Mouse (Mus musculus): ENCODE measurements at regions not wholly inside any gene's neighbourhood (a gene's known extent, or its start where the extent isn't known, plus 50 kb on each side); places are given as distances from the start of the nearest gene placed in this dataset.
A peak's percentile ranks its signal among the peaks of the same experiment; 100 is the strongest.

DNA sequence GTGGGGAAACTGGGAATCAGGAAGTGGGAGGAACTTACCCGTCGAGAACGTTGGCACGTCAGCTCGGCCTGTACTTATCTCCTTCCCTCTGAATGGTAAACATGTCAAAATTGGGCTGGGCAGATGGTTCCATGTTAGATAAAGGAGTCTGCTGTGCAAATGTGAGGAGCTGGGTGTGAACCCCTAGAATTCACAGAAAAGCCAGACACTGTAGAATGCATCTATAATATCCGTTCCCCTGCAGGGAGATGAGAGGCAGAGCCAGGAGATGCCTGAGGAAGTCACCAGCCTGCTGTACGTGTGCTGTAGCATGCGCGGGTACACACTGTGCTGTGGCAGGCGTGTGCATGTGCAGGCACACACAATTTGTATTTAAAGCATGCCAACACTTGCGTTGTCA is 381.0 kb downstream of the Matn1 start:
- 83% methylated on average over 11 of the region's 11 CpGs for WGBS

DNA sequence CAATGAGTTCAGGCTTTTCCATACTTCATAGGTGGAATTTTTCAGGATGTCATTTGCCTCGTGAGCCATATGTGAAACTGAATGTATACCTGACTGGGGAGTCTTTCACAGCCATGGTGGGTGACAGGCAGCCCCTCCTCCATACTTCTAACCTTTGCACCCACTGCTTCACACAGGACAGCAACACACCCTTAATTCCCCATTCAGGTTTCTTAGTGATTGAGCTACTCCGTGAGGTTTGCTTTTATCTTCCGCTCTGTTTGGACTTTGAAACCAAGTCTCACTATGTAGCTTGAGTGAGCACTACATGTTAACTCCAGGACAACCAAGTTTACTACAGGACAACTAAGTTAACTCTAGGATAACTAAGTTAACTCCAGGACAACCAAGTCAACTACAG is 381.4 kb downstream of the Matn1 start:
- H3K27ac ChIP-seq (replicated peaks; ENCODE audit: low read depth, low read length): no peak overlapping the region
- no peak for ATAC-seq (ENCODE audit: low read depth)
- no peak for DNase-seq (ENCODE audit: low spot score)
- no peaks in the 10 kb centered on the region for H3K27me3 ChIP-seq (replicated peaks; ENCODE audit: control insufficient read depth, insufficient read depth, low read length)
- WGBS: 86% methylated on average over 3 of the region's 3 CpGs
- H3K36me3 ChIP-seq (ENCODE audit: control insufficient read depth, insufficient read depth, low read length): no peaks in the 10 kb centered on the region
- H3K4me3 ChIP-seq (ENCODE audit: low read depth, low read length): no peak overlapping the region
- no peak overlapping the region for H3K4me2 ChIP-seq (ENCODE audit: low read depth, low read length)
- no peaks in the 10 kb centered on the region for H3K4me1 ChIP-seq (ENCODE audit: control insufficient read depth, insufficient read depth, low read length)
- no peaks in the 10 kb centered on the region for H3K9me3 ChIP-seq (ENCODE audit: control insufficient read depth, low read length)
- no peak overlapping the region for H3K9ac ChIP-seq (ENCODE audit: low read depth, low read length)

More for the DNA sequence above, 381.0 kb downstream of the Matn1 start:
- Histone ChIP-seq H3K4me1 (ENCODE audit: control insufficient read depth, insufficient read depth, low read length) (no peaks in the 10 kb centered on the region), H3K27ac (replicated peaks; ENCODE audit: low read depth, low read length) (no peak overlapping the region), H3K27me3 (replicated peaks; ENCODE audit: control insufficient read depth, insufficient read depth, low read length) (no peaks in the 10 kb centered on the region), H3K9me3 (ENCODE audit: control insufficient read depth, low read length) (no peaks in the 10 kb centered on the region), H3K9ac (ENCODE audit: low read depth, low read length) (no peak overlapping the region), H3K4me2 (ENCODE audit: low read depth, low read length) (no peak overlapping the region), H3K36me3 (ENCODE audit: control insufficient read depth, insufficient read depth, low read length) (no peaks in the 10 kb centered on the region), H3K4me3 (ENCODE audit: low read depth, low read length) (no peak overlapping the region)
- DNase-seq (ENCODE audit: low spot score) (no peak), ATAC-seq (ENCODE audit: low read depth) (no peak)

DNA sequence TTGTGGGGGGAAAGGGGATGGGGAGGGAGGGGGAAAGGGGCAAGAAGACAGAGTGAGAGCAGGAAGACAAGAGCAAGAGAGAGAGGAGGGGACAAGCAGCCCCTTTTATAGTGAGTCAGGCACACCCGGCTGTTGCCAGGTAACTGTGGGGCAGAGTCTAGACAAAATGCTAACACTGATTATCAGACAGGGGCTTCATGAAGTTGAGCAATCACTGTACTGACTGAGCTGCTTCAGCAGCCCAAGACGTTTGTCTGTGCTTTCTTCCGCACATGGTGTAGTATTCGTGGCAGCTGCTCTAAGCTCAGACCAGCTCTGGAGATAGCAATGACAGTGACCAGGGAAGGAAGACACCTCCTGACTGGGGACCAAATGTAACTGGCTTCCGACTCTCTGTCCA is 385.2 kb downstream of the Matn1 start:
- WGBS: 51% methylated on average over 5 of the region's 5 CpGs
- Histone ChIP-seq H3K9me3 (ENCODE audit: control insufficient read depth, low read length) (no peaks in the 10 kb centered on the region), H3K9ac (ENCODE audit: low read depth, low read length) (no peak overlapping the region), H3K27me3 (replicated peaks; ENCODE audit: control insufficient read depth, insufficient read depth, low read length) (no peaks in the 10 kb centered on the region), H3K4me1 (ENCODE audit: control insufficient read depth, insufficient read depth, low read length) (no peaks in the 10 kb centered on the region), H3K27ac (replicated peaks; ENCODE audit: low read depth, low read length) (no peak overlapping the region), H3K4me2 (ENCODE audit: low read depth, low read length) (no peak overlapping the region), H3K36me3 (ENCODE audit: control insufficient read depth, insufficient read depth, low read length) (no peaks in the 10 kb centered on the region), H3K4me3 (ENCODE audit: low read depth, low read length) (no peak overlapping the region)
- DNase-seq (ENCODE audit: low spot score): no peak
- no peak for ATAC-seq (ENCODE audit: low read depth)

DNA sequence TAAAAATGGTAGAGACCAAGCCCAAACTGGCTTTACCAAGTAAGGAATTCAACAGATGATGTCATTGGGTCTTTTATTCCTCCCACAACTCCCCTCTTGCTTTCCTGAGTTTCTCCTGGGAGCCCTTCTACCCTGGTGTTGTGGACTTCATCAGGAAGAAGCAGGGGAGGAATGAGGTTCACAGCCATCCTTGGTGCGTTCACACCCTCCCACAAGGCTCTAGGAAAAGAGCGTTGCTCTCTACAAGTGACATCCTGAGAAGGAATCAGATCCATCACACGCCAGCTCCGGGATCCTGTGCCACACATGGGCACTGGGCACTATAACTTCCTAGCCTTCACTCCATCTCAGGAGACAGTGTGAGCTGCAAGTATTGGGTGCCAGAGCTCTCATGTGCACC is 387.5 kb downstream of the Matn1 start:
- ATAC-seq (ENCODE audit: low read depth): no peak
- Histone ChIP-seq H3K9ac (ENCODE audit: low read depth, low read length) (no peak overlapping the region), H3K27me3 (replicated peaks; ENCODE audit: control insufficient read depth, insufficient read depth, low read length) (no peaks in the 10 kb centered on the region), H3K9me3 (ENCODE audit: control insufficient read depth, low read length) (no peaks in the 10 kb centered on the region), H3K4me2 (ENCODE audit: low read depth, low read length) (no peak overlapping the region), H3K36me3 (ENCODE audit: control insufficient read depth, insufficient read depth, low read length) (no peaks in the 10 kb centered on the region), H3K4me1 (ENCODE audit: control insufficient read depth, insufficient read depth, low read length) (no peaks in the 10 kb centered on the region), H3K4me3 (ENCODE audit: low read depth, low read length) (no peak overlapping the region), H3K27ac (replicated peaks; ENCODE audit: low read depth, low read length) (no peak overlapping the region)
- 87% methylated on average over 4 of the region's 4 CpGs for WGBS
- no peak for DNase-seq (ENCODE audit: low spot score)

DNA sequence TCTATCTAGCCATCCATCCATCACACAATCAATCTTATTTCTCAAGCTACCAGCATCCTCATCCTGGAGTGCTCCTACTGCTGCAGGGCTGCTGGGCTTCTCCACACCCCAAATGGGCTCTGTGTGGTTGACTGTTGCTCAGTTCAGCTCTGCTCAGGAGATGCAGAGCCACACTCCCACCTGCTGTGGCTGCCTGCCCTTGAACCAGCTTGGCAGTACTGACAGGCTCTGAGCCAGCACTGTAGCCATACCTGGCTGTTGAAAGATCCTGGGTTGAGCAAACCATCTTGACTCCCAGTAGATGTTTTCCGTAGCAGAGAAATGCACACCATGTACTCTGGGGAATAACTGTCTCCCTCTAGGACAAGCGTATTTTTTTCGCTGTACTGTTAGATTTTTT is 392.6 kb downstream of the Matn1 start:
- 79% methylated on average over 3 of the region's 3 CpGs for WGBS
- Histone ChIP-seq H3K27ac (replicated peaks; ENCODE audit: low read depth, low read length) (no peak overlapping the region), H3K4me2 (ENCODE audit: low read depth, low read length) (no peak overlapping the region)

GRCm38 (mm10) chr4:131340993-131341695 is 397.0 kb downstream of the Matn1 start:
- Histone ChIP-seq H3K4me2 (ENCODE audit: low read depth, low read length) (no peak overlapping the region), H3K9ac (ENCODE audit: low read depth, low read length) (no peak overlapping the region), H3K4me1 (ENCODE audit: control insufficient read depth, insufficient read depth, low read length) (no peaks in the 10 kb centered on the region), H3K4me3 (ENCODE audit: low read depth, low read length) (no peak overlapping the region), H3K27ac (replicated peaks; ENCODE audit: low read depth, low read length) (no peak overlapping the region), H3K9me3 (ENCODE audit: control insufficient read depth, low read length) (no peaks in the 10 kb centered on the region), H3K27me3 (replicated peaks; ENCODE audit: control insufficient read depth, insufficient read depth, low read length) (no peaks in the 10 kb centered on the region), H3K36me3 (ENCODE audit: control insufficient read depth, insufficient read depth, low read length) (no peaks in the 10 kb centered on the region)
- ATAC-seq (ENCODE audit: low read depth) (peak; percentile 60; the same call in 1 of the 2 replicates), DNase-seq (ENCODE audit: low spot score) (peak; percentile 58)
- WGBS: 19% methylated on average over 9 of the region's 9 CpGs

More for the DNA sequence above, 392.6 kb downstream of the Matn1 start:
- Histone ChIP-seq H3K4me3 (ENCODE audit: low read depth, low read length) (no peak overlapping the region), H3K4me1 (ENCODE audit: control insufficient read depth, insufficient read depth, low read length) (no peaks in the 10 kb centered on the region), H3K9ac (ENCODE audit: low read depth, low read length) (no peak overlapping the region), H3K27me3 (replicated peaks; ENCODE audit: control insufficient read depth, insufficient read depth, low read length) (no peaks in the 10 kb centered on the region), H3K9me3 (ENCODE audit: control insufficient read depth, low read length) (no peaks in the 10 kb centered on the region), H3K36me3 (ENCODE audit: control insufficient read depth, insufficient read depth, low read length) (no peaks in the 10 kb centered on the region)
- no peak for ATAC-seq (ENCODE audit: low read depth)
- no peak for DNase-seq (ENCODE audit: low spot score)

GRCm38 (mm10) chr4:131346727-131347126 is 402.5 kb downstream of the Matn1 start:
- H3K36me3 ChIP-seq (ENCODE audit: control insufficient read depth, insufficient read depth, low read length): no peaks in the 10 kb centered on the region
- ATAC-seq (ENCODE audit: low read depth): no peak
- 60% methylated on average over 3 of the region's 3 CpGs for WGBS

GRCm38 (mm10) chr4:131350268-131350667 is 406.1 kb downstream of the Matn1 start:
- H3K4me3 ChIP-seq (ENCODE audit: low read depth, low read length): no peak overlapping the region
- 45% methylated on average over 7 of the region's 7 CpGs for WGBS
- no peaks in the 10 kb centered on the region; the same call in 1 of the 2 replicates for H3K27me3 ChIP-seq (replicated peaks; ENCODE audit: control insufficient read depth, insufficient read depth, low read length)
- H3K27ac ChIP-seq (replicated peaks; ENCODE audit: low read depth, low read length): no peak overlapping the region
- no peaks in the 10 kb centered on the region for H3K4me1 ChIP-seq (ENCODE audit: control insufficient read depth, insufficient read depth, low read length)
- DNase-seq (ENCODE audit: low spot score) (no peak), ATAC-seq (ENCODE audit: low read depth) (no peak)
- H3K9me3 ChIP-seq (ENCODE audit: control insufficient read depth, low read length): no peaks in the 10 kb centered on the region
- H3K9ac ChIP-seq (ENCODE audit: low read depth, low read length): no peak overlapping the region
- no peaks in the 10 kb centered on the region for H3K36me3 ChIP-seq (ENCODE audit: control insufficient read depth, insufficient read depth, low read length)
- no peak overlapping the region for H3K4me2 ChIP-seq (ENCODE audit: low read depth, low read length)

More at GRCm38 (mm10) chr4:131346727-131347126, 402.5 kb downstream of the Matn1 start:
- Histone ChIP-seq H3K27ac (replicated peaks; ENCODE audit: low read depth, low read length) (no peak overlapping the region), H3K27me3 (replicated peaks; ENCODE audit: control insufficient read depth, insufficient read depth, low read length) (no peaks in the 10 kb centered on the region; the same call in 1 of the 2 replicates), H3K4me3 (ENCODE audit: low read depth, low read length) (no peak overlapping the region), H3K9me3 (ENCODE audit: control insufficient read depth, low read length) (no peaks in the 10 kb centered on the region), H3K4me2 (ENCODE audit: low read depth, low read length) (no peak overlapping the region), H3K4me1 (ENCODE audit: control insufficient read depth, insufficient read depth, low read length) (no peaks in the 10 kb centered on the region), H3K9ac (ENCODE audit: low read depth, low read length) (no peak overlapping the region)
- no peak for DNase-seq (ENCODE audit: low spot score)

GRCm38 (mm10) chr4:131354908-131355307 is 410.7 kb downstream of the Matn1 start:
- no peak overlapping the region for H3K27ac ChIP-seq (replicated peaks; ENCODE audit: low read depth, low read length)
- no peaks in the 10 kb centered on the region for H3K36me3 ChIP-seq (ENCODE audit: control insufficient read depth, insufficient read depth, low read length)
- ATAC-seq (ENCODE audit: low read depth) (no peak), DNase-seq (ENCODE audit: low spot score) (no peak)
- H3K9me3 ChIP-seq (ENCODE audit: control insufficient read depth, low read length): no peaks in the 10 kb centered on the region
- 97% methylated on average over 3 of the region's 3 CpGs for WGBS
- no peak overlapping the region for H3K4me2 ChIP-seq (ENCODE audit: low read depth, low read length)
- H3K9ac ChIP-seq (ENCODE audit: low read depth, low read length): no peak overlapping the region
- no peaks in the 10 kb centered on the region for H3K27me3 ChIP-seq (replicated peaks; ENCODE audit: control insufficient read depth, insufficient read depth, low read length)
- H3K4me3 ChIP-seq (ENCODE audit: low read depth, low read length): no peak overlapping the region
- no peaks in the 10 kb centered on the region for H3K4me1 ChIP-seq (ENCODE audit: control insufficient read depth, insufficient read depth, low read length)

Measured in embryonic facial prominence, embryonic 14.5 days (tissue).